Mouse (Mus musculus) heart, postnatal 10 days (tissue): Measurements from ENCODE around the gene Bbx. TPM values are rescaled to one million over a fixed set of nuclear protein-coding genes. Genes with fewer than 3 reads are reported as not detected.

Experiments
- DNase-seq, 2 experiments: peaks; one replicate each; pipeline ENCODE4 v3.0.0; 2021
- intact Hi-C: fragments of 180-260 bp; cut with DNase I; formaldehyde crosslinking; loops from one replicate; pipeline ENCODE4 v1.15.1; 2025
- total RNA-seq, 2 experiments: library from RNA; stranded (reverse); gene quantifications; 2 replicates each; pipeline ENCODE4 v1.2.3; 2021

Gene Bbx
- total RNA-seq, 2 experiments from 2014 or later: 17.3 to 18.9 TPM

- DNase-seq: peak; percentile 71
Measured at GRCm38 (mm10) chr16:50185041-50185440, 247.1 kb downstream of the Bbx start.

GRCm38 (mm10) chr16:50182988-50183387 lies 249.2 kb downstream of the Bbx start:
- no peak for DNase-seq
- intact Hi-C loops: no loop called here

More at GRCm38 (mm10) chr16:50185041-50185440, 247.1 kb downstream of the Bbx start:
- intact Hi-C loops: no loop called here

GRCm38 (mm10) chr16:50182561-50182960 lies 249.6 kb downstream of the Bbx start:
- intact Hi-C loops: no loop called here
- no peak for DNase-seq

GRCm38 (mm10) chr16:50172760-50173159 lies 259.4 kb downstream of the Bbx start:
- DNase-seq: no peak
- intact Hi-C loops: no loop called here

GRCm38 (mm10) chr16:50170812-50171211 lies 261.4 kb downstream of the Bbx start:
- DNase-seq: no peak
- intact Hi-C loops: no loop called here

GRCm38 (mm10) chr16:50167983-50168299 lies 264.2 kb downstream of the Bbx start:
- no peak for DNase-seq
- intact Hi-C loops: no loop called here

- DNase-seq: no peak
- intact Hi-C loops: no loop called here
Measured at GRCm38 (mm10) chr16:50167231-50167982, 264.8 kb downstream of the Bbx start.

GRCm38 (mm10) chr16:50160418-50161271 lies 271.5 kb downstream of the Bbx start:
- intact Hi-C loops: no loop called here
- DNase-seq: no peak

- DNase-seq: no peak
- intact Hi-C loops: no loop called here
Measured at GRCm38 (mm10) chr16:50158546-50158945, 273.6 kb downstream of the Bbx start.

- intact Hi-C loops: no loop called here
- DNase-seq: no peak
Measured at GRCm38 (mm10) chr16:50149606-50150005, 282.6 kb downstream of the Bbx start.

GRCm38 (mm10) chr16:50147900-50148299 lies 284.3 kb downstream of the Bbx start:
- intact Hi-C loops: no loop called here
- peak; percentile 17 to 19 for DNase-seq

Other genes with a start within 250 kb of the Bbx start
- not detected for gene Ccdc54, start 158.8 kb upstream of the Bbx start, total RNA-seq